Mouse (Mus musculus): ENCODE data around the gene Kbtbd12.

Gene Kbtbd12

DNA sequence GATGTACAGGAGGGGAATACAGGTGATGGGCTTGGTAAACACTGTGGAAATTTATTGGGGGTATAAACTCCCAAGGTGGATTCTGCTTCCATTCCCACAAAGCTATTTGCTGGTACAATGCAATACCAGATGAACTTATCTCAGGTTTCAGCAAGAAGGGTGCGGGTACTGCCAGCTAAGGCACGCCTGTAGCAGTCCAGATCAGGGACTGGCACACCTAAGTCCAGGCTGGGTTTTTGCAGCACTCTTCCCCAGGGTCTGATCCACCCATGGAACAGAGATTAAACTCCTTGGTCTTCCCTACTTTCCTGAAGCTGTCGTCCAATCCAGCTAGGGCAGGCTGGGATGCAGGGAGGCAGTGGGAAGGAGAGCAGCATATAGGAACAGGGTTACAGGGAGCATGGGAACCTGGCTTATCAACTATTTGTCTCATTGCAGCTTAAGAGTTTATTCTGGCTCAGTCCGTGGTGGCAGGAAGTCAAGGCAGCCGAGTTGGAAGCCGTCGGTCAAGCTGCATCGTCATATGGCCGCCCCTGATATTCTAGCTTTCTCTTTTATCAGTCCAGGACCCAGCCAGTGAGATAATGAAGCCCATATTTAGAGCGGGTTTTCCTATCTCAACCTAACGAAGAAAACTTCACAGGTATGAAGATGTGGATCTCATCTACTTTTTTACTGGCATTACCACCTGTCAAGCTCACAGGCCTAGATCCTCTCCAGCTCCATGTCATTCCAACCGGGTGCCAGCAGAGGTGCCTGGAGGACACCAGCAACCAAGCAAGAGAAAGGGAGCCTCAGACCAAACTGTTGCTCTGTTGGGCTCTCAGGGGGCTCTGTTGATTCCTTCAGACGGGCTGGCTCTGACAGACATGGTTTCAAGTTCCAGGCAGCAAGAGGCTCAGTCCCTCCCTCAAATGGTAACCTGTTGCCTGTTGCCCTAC, 135.4 kb downstream of the Kbtbd12 start:
- DNase-seq (ENCODE audit: low spot score in 2 of 2), result peak in 1 of 2 experiments; percentile 31

- DNase-seq (ENCODE audit: low spot score in 2 of 2), result no peak
Observed at GRCm38 (mm10) chr6:88500405-88500767, 137.4 kb downstream of the Kbtbd12 start.

- DNase-seq (ENCODE audit: low spot score in 2 of 2), result peak in 1 of 2 experiments; percentile 13
Observed at GRCm38 (mm10) chr6:88499481-88500404, 138.0 kb downstream of the Kbtbd12 start.
